In genomic region chr12:50496006-50496405, GRCm38 (mm10) we compare ENCODE assay signal across 17 mouse cellular contexts.
A peak's percentile ranks its signal among the peaks of the same experiment; 100 is the strongest.
DNase-seq lines count a peak whose midpoint lies in the region; ATAC-seq and TF ChIP-seq lines count a peak whose summit lies in the region.
"Had no signal": no experiment of that assay in that cellular context is flagged by ENCODE, and none has a peak within 500 bp of the region (broad histone marks: within the 10 kb centered on the region; RNA-seq: fewer than 3 reads in every experiment).

No protein-coding gene starts in this region.

- H3K4me1 ChIP-seq in forebrain, embryonic 14.5 days (ENCODE audit: control insufficient read depth, insufficient read depth, low read length): peaks cover 9% of the 10 kb centered on the region; the same call in 1 of the 2 replicates
- no peaks in the 10 kb centered on the region for H3K4me1 ChIP-seq in forebrain, embryonic 11.5 days (replicated peaks; ENCODE audit: control insufficient read depth, insufficient read depth, low read length)
- no peaks in the 10 kb centered on the region for H3K4me1 ChIP-seq in midbrain, postnatal 0 days (ENCODE audit: insufficient read depth, low read length)
- no peaks in the 10 kb centered on the region for H3K4me1 ChIP-seq in midbrain, embryonic 15.5 days
- H3K4me1 ChIP-seq: embryonic facial prominence, embryonic 13.5 days; hindbrain, embryonic 10.5 days; intestine, embryonic 15.5 days; stomach, embryonic 15.5 days had no signal

- no peaks in the 10 kb centered on the region for H3K9me3 ChIP-seq in forebrain, embryonic 14.5 days (replicated peaks; ENCODE audit: control insufficient read depth, low read length)
- no peaks in the 10 kb centered on the region for H3K9me3 ChIP-seq in forebrain, embryonic 11.5 days (ENCODE audit: control insufficient read depth, low read length)
- H3K9me3 ChIP-seq in midbrain, postnatal 0 days (ENCODE audit: low read length): no peaks in the 10 kb centered on the region
- H3K9me3 ChIP-seq in midbrain, embryonic 15.5 days: no peaks in the 10 kb centered on the region
- H3K9me3 ChIP-seq: embryonic facial prominence, embryonic 13.5 days; forebrain, embryonic 10.5 days; hindbrain, embryonic 10.5 days; intestine, embryonic 15.5 days; stomach, embryonic 15.5 days had no signal

- peak; percentile 63 for DNase-seq in forebrain, embryonic 14.5 days (ENCODE audit: low spot score)
- DNase-seq in forebrain, embryonic 11.5 days (ENCODE audit: low spot score): no peak
- peak; percentile 7 to 10 for DNase-seq in kidney, adult 8-10 months
- DNase-seq in kidney, adult 11 months: no peak
- DNase-seq in midbrain, postnatal 0 days (ENCODE audit: low spot score): peak; percentile 41
- DNase-seq in kidney, postnatal 36 days: peak; percentile 26 to 41
- DNase-seq in testis, postnatal 10 days (ENCODE audit: low spot score): no peak
- DNase-seq: adrenal gland, adult 8-10 months; gastrocnemius, postnatal 25 days; liver; lung, adult 2 months had no signal

- H3K27ac ChIP-seq in forebrain, embryonic 14.5 days (ENCODE audit: low read depth, low read length): no peak overlapping the region
- no peak overlapping the region for H3K27ac ChIP-seq in forebrain, embryonic 11.5 days (ENCODE audit: low read depth, low read length)
- no peak overlapping the region for H3K27ac ChIP-seq in midbrain, postnatal 0 days (ENCODE audit: low read depth, low read length)
- no peak overlapping the region for H3K27ac ChIP-seq in midbrain, embryonic 15.5 days
- H3K27ac ChIP-seq: embryonic facial prominence, embryonic 13.5 days; forebrain, embryonic 10.5 days; hindbrain, embryonic 10.5 days; intestine, embryonic 15.5 days; stomach, embryonic 15.5 days had no signal

- ATAC-seq in forebrain, embryonic 14.5 days: peak; percentile 23; the same call in 1 of the 2 replicates
- ATAC-seq in forebrain, embryonic 11.5 days (replicated peaks; ENCODE audit: low FRiP score): no peak
- ATAC-seq in midbrain, postnatal 0 days (ENCODE audit: low FRiP score): no peak
- ATAC-seq in midbrain, embryonic 15.5 days (replicated peaks): no peak
- ATAC-seq: intestine, embryonic 15.5 days had no signal

- no peaks in the 10 kb centered on the region for H3K36me3 ChIP-seq in forebrain, embryonic 14.5 days (ENCODE audit: control insufficient read depth, insufficient read depth, low read length)
- no peaks in the 10 kb centered on the region for H3K36me3 ChIP-seq in forebrain, embryonic 11.5 days (ENCODE audit: control insufficient read depth, insufficient read depth, low read length)
- no peaks in the 10 kb centered on the region for H3K36me3 ChIP-seq in midbrain, postnatal 0 days (ENCODE audit: insufficient read depth, low read length)
- H3K36me3 ChIP-seq in midbrain, embryonic 15.5 days (replicated peaks): no peaks in the 10 kb centered on the region
- H3K36me3 ChIP-seq: embryonic facial prominence, embryonic 13.5 days; forebrain, embryonic 10.5 days; hindbrain, embryonic 10.5 days; intestine, embryonic 15.5 days; stomach, embryonic 15.5 days had no signal

- TF ChIP-seq CTCF in midbrain, postnatal 0 days (IDR thresholded peaks at IDR 0.05): no peak

- H3K4me3 ChIP-seq in forebrain, embryonic 14.5 days (ENCODE audit: low read depth, low read length): no peak overlapping the region
- H3K4me3 ChIP-seq in forebrain, embryonic 11.5 days (ENCODE audit: low read depth, low read length): no peak overlapping the region
- no peak overlapping the region for H3K4me3 ChIP-seq in midbrain, postnatal 0 days (ENCODE audit: low read depth, low read length)
- H3K4me3 ChIP-seq in midbrain, embryonic 15.5 days: no peak overlapping the region
- H3K4me3 ChIP-seq: embryonic facial prominence, embryonic 13.5 days; forebrain, embryonic 10.5 days; hindbrain, embryonic 10.5 days; intestine, embryonic 15.5 days; stomach, embryonic 15.5 days had no signal

- no peaks in the 10 kb centered on the region for H3K27me3 ChIP-seq in forebrain, embryonic 14.5 days (replicated peaks; ENCODE audit: control insufficient read depth, insufficient read depth, low read length)
- H3K27me3 ChIP-seq in forebrain, embryonic 11.5 days (ENCODE audit: control insufficient read depth, insufficient read depth, low read length): no peaks in the 10 kb centered on the region
- no peaks in the 10 kb centered on the region for H3K27me3 ChIP-seq in midbrain, postnatal 0 days (ENCODE audit: insufficient read depth, low read length)
- H3K27me3 ChIP-seq in midbrain, embryonic 15.5 days (replicated peaks): no peaks in the 10 kb centered on the region
- H3K27me3 ChIP-seq: embryonic facial prominence, embryonic 13.5 days; intestine, embryonic 15.5 days; stomach, embryonic 15.5 days had no signal

- no peak overlapping the region for H3K9ac ChIP-seq in forebrain, embryonic 14.5 days (ENCODE audit: low read length)
- H3K9ac ChIP-seq in forebrain, embryonic 11.5 days (ENCODE audit: low read length): no peak overlapping the region
- H3K9ac ChIP-seq in midbrain, postnatal 0 days (replicated peaks; ENCODE audit: low read length, poor library complexity, severe bottlenecking): no peak overlapping the region
- no peak overlapping the region for H3K9ac ChIP-seq in midbrain, embryonic 15.5 days
- H3K9ac ChIP-seq: embryonic facial prominence, embryonic 13.5 days; intestine, embryonic 15.5 days; stomach, embryonic 15.5 days had no signal

- 71% methylated on average over 3 of the region's 3 CpGs for WGBS in forebrain, embryonic 14.5 days
- WGBS in forebrain, embryonic 11.5 days: 88% methylated on average over 3 of the region's 3 CpGs
- WGBS in midbrain, postnatal 0 days: 75% methylated on average over 3 of the region's 3 CpGs
- WGBS in midbrain, embryonic 15.5 days: 84% methylated on average over 3 of the region's 3 CpGs

- H3K4me2 ChIP-seq in forebrain, embryonic 14.5 days (ENCODE audit: low read length): no peak overlapping the region
- H3K4me2 ChIP-seq in forebrain, embryonic 11.5 days (ENCODE audit: low read depth, low read length, severe bottlenecking): no peak overlapping the region
- no peak overlapping the region for H3K4me2 ChIP-seq in midbrain, postnatal 0 days (ENCODE audit: low read depth, low read length, poor library complexity, severe bottlenecking)
- H3K4me2 ChIP-seq in midbrain, embryonic 15.5 days: no peak overlapping the region
- H3K4me2 ChIP-seq: embryonic facial prominence, embryonic 13.5 days; intestine, embryonic 15.5 days; stomach, embryonic 15.5 days had no signal

Comparison
In these comparisons a context has a peak if more than half of its experiments do, and no peak if none do; other contexts are left out.
1. DNase-seq: peak in forebrain, embryonic 14.5 days (single experiment), kidney, adult 8-10 months (2 of 2), midbrain, postnatal 0 days (single experiment) and kidney, postnatal 36 days (2 of 2); none in forebrain, embryonic 11.5 days (single experiment), kidney, adult 11 months (single experiment) and testis, postnatal 10 days (single experiment).